Mouse (Mus musculus) liver, postnatal 0 days (tissue): Measurements from ENCODE around the gene Irf2bp1.

ENCODE experiments used
- CTCF ChIP-seq: sonication (generic); IDR thresholded peaks from 2 replicates; pipeline ENCODE4 v1.5.1; 2016; ENCODE audit warnings: antibody characterized with exemption, low read depth
- EP300 ChIP-seq: IDR thresholded peaks from 2 replicates; pipeline ENCODE4 v1.6.1; 2016; ENCODE audit warnings: antibody characterized with exemption, low read depth, mild to moderate bottlenecking

DNA sequence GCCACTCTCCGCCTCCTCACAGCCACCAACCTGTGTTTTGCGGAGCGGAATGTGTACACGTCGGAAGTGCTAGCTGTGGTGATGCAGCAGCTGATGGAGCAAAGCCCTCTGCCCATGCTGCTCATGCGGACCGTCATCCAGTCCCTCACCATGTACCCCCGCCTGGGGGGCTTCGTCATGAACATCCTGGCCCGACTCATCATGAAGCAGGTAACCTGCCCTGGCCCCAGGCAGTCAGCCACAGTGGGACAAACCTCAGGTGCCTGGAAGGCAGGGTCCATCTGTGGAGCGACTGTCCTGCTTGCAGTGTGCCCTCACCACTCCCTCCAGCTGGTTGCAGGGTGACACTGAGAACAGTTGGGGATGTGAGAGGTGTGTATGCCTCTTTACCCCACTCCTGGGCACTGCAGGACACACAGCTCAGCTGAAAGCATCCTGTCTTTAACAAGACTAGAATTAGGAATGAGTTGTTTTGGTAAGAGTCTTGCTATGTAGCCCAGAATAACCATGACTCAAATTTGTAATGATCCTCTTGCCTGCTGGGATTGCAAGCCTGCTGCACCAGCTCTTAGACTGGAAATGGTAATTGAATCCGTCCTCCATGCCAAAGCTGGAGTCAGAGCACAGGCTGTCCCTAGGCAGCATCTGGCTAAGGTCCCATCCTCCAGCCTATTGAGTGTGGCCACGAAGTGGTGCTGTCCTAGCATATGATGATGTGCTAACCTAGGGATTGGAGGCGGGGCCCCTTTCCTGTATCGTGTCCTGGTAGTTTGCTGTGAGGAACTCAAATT lies 48.7 kb downstream of the Irf2bp1 start:
- TF ChIP-seq CTCF (no peak), EP300 (no peak)
